8 mouse cellular contexts compared by ENCODE assay signal in genomic region chr8:107056076-107056972, GRCm38 (mm10). TPM values are rescaled to one million over a fixed set of nuclear protein-coding genes. Genes with fewer than 3 reads are reported as not detected.
DNase-seq lines count a peak whose midpoint lies in the region; ATAC-seq lines count a peak whose summit lies in the region.

TSS of gene Cog8 (minus strand) at chr8:107056689.
TSS of gene Nip7 (plus strand) at chr8:107056877.

- peak within 1 kb of the TSS; percentile 96 for H3K4me3 ChIP-seq in hindbrain, embryonic 12.5 days

- no peaks in the 10 kb centered on the region for H3K27me3 ChIP-seq in hindbrain, embryonic 12.5 days

- peaks cover 55% of the 10 kb centered on the region for H3K36me3 ChIP-seq in hindbrain, embryonic 12.5 days

- under 1% methylated on average over 88 of the region's 88 CpGs for WGBS in hindbrain, embryonic 12.5 days

- peak within 1 kb of the TSS; percentile 69 for H3K27ac ChIP-seq in hindbrain, embryonic 12.5 days

- ATAC-seq in hindbrain, embryonic 12.5 days (ENCODE audit: low FRiP score) = peak; percentile 95

- H3K9me3 ChIP-seq in hindbrain, embryonic 12.5 days (replicated peaks) = no peaks in the 10 kb centered on the region

- peak within 1 kb of the TSS; percentile 97 for H3K4me2 ChIP-seq in hindbrain, embryonic 12.5 days (replicated peaks)

- peaks cover 22% of the 10 kb centered on the region for H3K4me1 ChIP-seq in hindbrain, embryonic 12.5 days

- peak; percentile 98 for DNase-seq in NIH3T3 (ENCODE audit: low read depth)
- DNase-seq in cerebellum, postnatal 10 days = peak; percentile 96 to 97
- DNase-seq in frontal cortex, postnatal 10 days (ENCODE audit: low spot score in 2 of 2) = peak; percentile 95
- peak; percentile 92 to 98 for DNase-seq in layer of hippocampus, postnatal 14 days (ENCODE audit: low spot score in 2 of 2)
- peak; percentile 95 for DNase-seq in lung, postnatal 14 days
- peak; percentile 96 for DNase-seq in retina, adult 2 months (ENCODE audit: low read depth, low spot score)
- peak; percentile 92 to 95 for DNase-seq in thymus, postnatal 36 days

- peak within 1 kb of the TSS; percentile 87 for H3K9ac ChIP-seq in hindbrain, embryonic 12.5 days

RNA-seq across cellular contexts. Expression of gene Cog8, which starts in this region (rescaled TPM):
- polyA plus RNA-seq in hindbrain, embryonic 12.5 days (2016; fragmentation: Nextera tagmentation; extraction: Ambion mirVana) = 43.6 and 47.5 TPM in 2 replicates
- 10 to 100 TPM; 27.6 to 29.0 TPM for total RNA-seq in layer of hippocampus, postnatal 14 days (2021)

RNA-seq across cellular contexts. Expression of gene Nip7, which starts in this region (rescaled TPM):
- polyA plus RNA-seq in hindbrain, embryonic 12.5 days (2016; fragmentation: Nextera tagmentation; extraction: Ambion mirVana) = 71.8 and 74.4 TPM in 2 replicates
- 10 to 100 TPM; 46.1 to 49.3 TPM for total RNA-seq in layer of hippocampus, postnatal 14 days (2021)

Comparison
In these comparisons a context has a peak if more than half of its experiments do, and no peak if none do; other contexts are left out.
1. Peak in every context shown above with its lines: DNase-seq, ATAC-seq, H3K4me3 ChIP-seq and H3K27ac ChIP-seq.